Mouse (Mus musculus) myocyte (in vitro differentiated cells): ENCODE measurements around the gene Gstm1.

Experiments
- CEBPB ChIP-seq: IDR thresholded peaks from 2 replicates; pipeline ENCODE4 v1.6.1; 2011; ENCODE audit warnings: mild to moderate bottlenecking, moderate library complexity; ENCODE audit not compliant: poor library complexity, insufficient read depth, severe bottlenecking
- E2F4 ChIP-seq: IDR thresholded peaks from one replicate; pipeline ENCODE4 v1.6.1; 2011; ENCODE audit warnings: mild to moderate bottlenecking, control low read depth, moderate library complexity; ENCODE audit not compliant: insufficient read depth
- MAX ChIP-seq: IDR thresholded peaks from one replicate; pipeline ENCODE4 v1.6.1; 2011; ENCODE audit warnings: low read depth, mild to moderate bottlenecking, control low read depth
- MYOD1 ChIP-seq, 3 experiments: IDR thresholded peaks; one replicate each; pipeline ENCODE4 v1.6.1; 2011; ENCODE audit warnings: control low read depth in 2 of 3, low read depth in 2 of 3, mild to moderate bottlenecking in 2 of 3, moderate library complexity in 1 of 3; ENCODE audit not compliant: insufficient read length in 2 of 3, control insufficient read depth in 1 of 3
- MYOG ChIP-seq, 3 experiments: IDR thresholded peaks; one replicate each; pipeline ENCODE4 v1.6.1; 2011; ENCODE audit warnings: control low read depth in 2 of 3, low read depth in 2 of 3, mild to moderate bottlenecking in 2 of 3; ENCODE audit not compliant: insufficient read length in 2 of 3, control insufficient read depth in 1 of 3, insufficient read depth in 1 of 3
- POLR2A ChIP-seq: IDR thresholded peaks from one replicate; pipeline ENCODE4 v1.6.1; 2011; ENCODE audit warnings: low read depth, mild to moderate bottlenecking, control low read depth, moderate library complexity; ENCODE audit not compliant: insufficient read length
- POLR2AphosphoS2 ChIP-seq: IDR thresholded peaks from one replicate; pipeline ENCODE4 v1.6.1; 2011; ENCODE audit warnings: low read depth, control low read depth; ENCODE audit not compliant: insufficient read length
- REST ChIP-seq: IDR thresholded peaks from one replicate; pipeline ENCODE4 v1.6.1; 2011; ENCODE audit warnings: mild to moderate bottlenecking, control low read depth, moderate library complexity; ENCODE audit not compliant: insufficient read depth, insufficient read length
- SRF ChIP-seq: IDR thresholded peaks from one replicate; pipeline ENCODE4 v1.6.1; 2011; ENCODE audit warnings: low read depth; ENCODE audit not compliant: control insufficient read depth, insufficient read length
- TCF12 ChIP-seq: IDR thresholded peaks from one replicate; pipeline ENCODE4 v1.6.1; 2011; ENCODE audit warnings: mild to moderate bottlenecking, control low read depth; ENCODE audit not compliant: poor library complexity, insufficient read depth, severe bottlenecking
- TCF3 ChIP-seq: IDR thresholded peaks from one replicate; pipeline ENCODE4 v1.6.1; 2011; ENCODE audit warnings: low read depth, control low read depth; ENCODE audit not compliant: insufficient read length
- USF1 ChIP-seq: IDR thresholded peaks from one replicate; pipeline ENCODE4 v1.6.1; 2011; ENCODE audit warnings: low read depth, mild to moderate bottlenecking, control low read depth, moderate library complexity

DNA sequence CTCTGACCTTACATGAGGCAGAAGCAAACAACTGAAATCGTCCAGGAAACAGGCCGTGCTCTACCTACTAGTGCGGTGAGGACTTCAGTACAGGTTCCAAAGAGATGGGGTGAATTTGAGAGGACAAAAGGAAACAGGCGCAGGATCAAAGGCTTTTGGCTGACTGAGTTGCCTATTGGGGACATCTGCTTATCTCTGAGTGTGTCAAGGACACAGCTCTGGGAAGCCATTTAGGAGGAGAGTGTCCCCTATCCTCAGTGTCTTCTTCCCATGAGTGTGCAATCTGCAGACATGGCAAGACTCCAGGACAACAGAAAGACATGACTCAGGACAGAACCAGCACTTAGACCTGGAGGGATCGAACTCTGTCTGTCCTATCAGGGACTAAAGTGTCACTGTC lies 33.3 kb downstream of the Gstm1 start:
- TF ChIP-seq TCF12 = no peak
- TF ChIP-seq POLR2A = no peak
- no peak for TF ChIP-seq E2F4
- no peak for TF ChIP-seq MAX
- TF ChIP-seq USF1 = no peak
- no peak for TF ChIP-seq TCF3
- TF ChIP-seq MYOG (IDR thresholded peaks at IDR 0.05; ENCODE audit: control insufficient read depth in 1 of 3, insufficient read depth in 1 of 3, insufficient read length in 2 of 3, low read depth in 2 of 3) = no peak
- no peak for TF ChIP-seq POLR2AphosphoS2
- TF ChIP-seq SRF = no peak
- no peak for TF ChIP-seq CEBPB
- no peak for TF ChIP-seq MYOD1 (IDR thresholded peaks at IDR 0.05; ENCODE audit: control insufficient read depth in 1 of 3, insufficient read length in 2 of 3, low read depth in 2 of 3)
- TF ChIP-seq REST = no peak
